Mouse (Mus musculus): Measurements from ENCODE around the gene Dynll2. TPM values are rescaled to one million over a fixed set of nuclear protein-coding genes. Genes with fewer than 3 reads are reported as not detected.
A peak's percentile ranks its signal among the peaks of the same experiment; 100 is the strongest.
"Not testable (repeated sequence)": the region's sequence is repeated elsewhere in the genome, so short reads cannot be mapped to it uniquely, and the experiment has no call there.

Dynll2 gene
- polyA plus RNA-seq, 1 experiment from 2014 or later: 20.4 TPM

GRCm38 (mm10) chr11:87978905-87979304 is 8.4 kb downstream of the Dynll2 start:
- ATAC-seq (replicated peaks; ENCODE audit: low FRiP score, low TSS enrichment, low read depth) (no peak), DNase-seq (ENCODE audit: low spot score) (no peak)
- Histone ChIP-seq H3K9me3 (ENCODE audit: control insufficient read depth, low read length) (no peaks in the 10 kb centered on the region), H3K36me3 (ENCODE audit: control insufficient read depth, insufficient read depth, low read length) (peaks cover 66% of the 10 kb centered on the region), H3K4me1 (replicated peaks; ENCODE audit: control insufficient read depth, insufficient read depth, low read length) (no peaks in the 10 kb centered on the region), H3K27ac (ENCODE audit: low read depth) (no peak overlapping the region), H3K4me3 (ENCODE audit: low read depth, low read length) (no peak overlapping the region), H3K27me3 (replicated peaks; ENCODE audit: control insufficient read depth, insufficient read depth, low read length) (no peaks in the 10 kb centered on the region), H3K9ac (ENCODE audit: low read length) (no peak overlapping the region), H3K4me2 (ENCODE audit: low read length) (no peak overlapping the region)
- 82% methylated on average over 4 of the region's 4 CpGs for WGBS

GRCm38 (mm10) chr11:87977021-87977420 is 10.3 kb downstream of the Dynll2 start:
- WGBS: 86% methylated on average over 8 of the region's 8 CpGs
- H3K4me3 ChIP-seq (ENCODE audit: low read depth, low read length); DNase-seq (ENCODE audit: low spot score); ATAC-seq (replicated peaks; ENCODE audit: low FRiP score, low TSS enrichment, low read depth); H3K9me3 ChIP-seq (ENCODE audit: control insufficient read depth, low read length); H3K27me3 ChIP-seq (replicated peaks; ENCODE audit: control insufficient read depth, insufficient read depth, low read length); H3K4me2 ChIP-seq (ENCODE audit: low read length); H3K9ac ChIP-seq (ENCODE audit: low read length); H3K4me1 ChIP-seq (replicated peaks; ENCODE audit: control insufficient read depth, insufficient read depth, low read length); H3K27ac ChIP-seq (ENCODE audit: low read depth): not testable (repeated sequence)
- H3K36me3 ChIP-seq (ENCODE audit: control insufficient read depth, insufficient read depth, low read length): peaks cover 47% of the 10 kb centered on the region

- ATAC-seq (replicated peaks; ENCODE audit: low FRiP score, low TSS enrichment, low read depth) (no peak), DNase-seq (ENCODE audit: low spot score) (peak; percentile 81)
- WGBS: 19% methylated on average over 11 of the region's 11 CpGs
- no peaks in the 10 kb centered on the region for H3K4me1 ChIP-seq (replicated peaks; ENCODE audit: control insufficient read depth, insufficient read depth, low read length)
- H3K4me2 ChIP-seq (ENCODE audit: low read length): no peak overlapping the region
- H3K27me3 ChIP-seq (replicated peaks; ENCODE audit: control insufficient read depth, insufficient read depth, low read length): no peaks in the 10 kb centered on the region
- H3K9me3 ChIP-seq (ENCODE audit: control insufficient read depth, low read length): no peaks in the 10 kb centered on the region
- no peak overlapping the region for H3K9ac ChIP-seq (ENCODE audit: low read length)
- peaks cover 25% of the 10 kb centered on the region for H3K36me3 ChIP-seq (ENCODE audit: control insufficient read depth, insufficient read depth, low read length)
- H3K27ac ChIP-seq (ENCODE audit: low read depth): no peak overlapping the region
- no peak overlapping the region for H3K4me3 ChIP-seq (ENCODE audit: low read depth, low read length)
These were observed 12.7 kb downstream of the Dynll2 start for GRCm38 (mm10) chr11:87974477-87975181.

GRCm38 (mm10) chr11:87973559-87974305 is 13.6 kb downstream of the Dynll2 start:
- Histone ChIP-seq H3K36me3 (ENCODE audit: control insufficient read depth, insufficient read depth, low read length) (peaks cover 16% of the 10 kb centered on the region), H3K4me2 (ENCODE audit: low read length) (no peak overlapping the region)
- WGBS: 49% methylated on average over 10 of the region's 10 CpGs

GRCm38 (mm10) chr11:87972829-87973228 is 14.5 kb downstream of the Dynll2 start:
- no peak overlapping the region for H3K4me3 ChIP-seq (ENCODE audit: low read depth, low read length)
- peaks cover 7% of the 10 kb centered on the region for H3K36me3 ChIP-seq (ENCODE audit: control insufficient read depth, insufficient read depth, low read length)
- no peaks in the 10 kb centered on the region for H3K9me3 ChIP-seq (ENCODE audit: control insufficient read depth, low read length)
- H3K4me1 ChIP-seq (replicated peaks; ENCODE audit: control insufficient read depth, insufficient read depth, low read length): no peaks in the 10 kb centered on the region
- no peak for DNase-seq (ENCODE audit: low spot score)
- no peak for ATAC-seq (replicated peaks; ENCODE audit: low FRiP score, low TSS enrichment, low read depth)
- no peak overlapping the region for H3K27ac ChIP-seq (ENCODE audit: low read depth)
- H3K27me3 ChIP-seq (replicated peaks; ENCODE audit: control insufficient read depth, insufficient read depth, low read length): no peaks in the 10 kb centered on the region
- 72% methylated on average over 6 of the region's 6 CpGs for WGBS
- no peak overlapping the region for H3K4me2 ChIP-seq (ENCODE audit: low read length)
- no peak overlapping the region for H3K9ac ChIP-seq (ENCODE audit: low read length)

More at GRCm38 (mm10) chr11:87973559-87974305, 13.6 kb downstream of the Dynll2 start:
- ATAC-seq (replicated peaks; ENCODE audit: low FRiP score, low TSS enrichment, low read depth) (no peak), DNase-seq (ENCODE audit: low spot score) (no peak)
- no peak overlapping the region for H3K4me3 ChIP-seq (ENCODE audit: low read depth, low read length)
- no peaks in the 10 kb centered on the region for H3K27me3 ChIP-seq (replicated peaks; ENCODE audit: control insufficient read depth, insufficient read depth, low read length)
- no peak overlapping the region for H3K9ac ChIP-seq (ENCODE audit: low read length)
- H3K27ac ChIP-seq (ENCODE audit: low read depth): no peak overlapping the region
- no peaks in the 10 kb centered on the region for H3K9me3 ChIP-seq (ENCODE audit: control insufficient read depth, low read length)
- no peaks in the 10 kb centered on the region for H3K4me1 ChIP-seq (replicated peaks; ENCODE audit: control insufficient read depth, insufficient read depth, low read length)

GRCm38 (mm10) chr11:87968356-87969122 is 18.8 kb downstream of the Dynll2 start:
- DNase-seq (ENCODE audit: low spot score) (no peak), ATAC-seq (replicated peaks; ENCODE audit: low FRiP score, low TSS enrichment, low read depth) (no peak)
- no peaks in the 10 kb centered on the region for H3K27me3 ChIP-seq (replicated peaks; ENCODE audit: control insufficient read depth, insufficient read depth, low read length)
- no peak overlapping the region for H3K27ac ChIP-seq (ENCODE audit: low read depth)
- H3K4me1 ChIP-seq (replicated peaks; ENCODE audit: control insufficient read depth, insufficient read depth, low read length): no peaks in the 10 kb centered on the region
- H3K9me3 ChIP-seq (ENCODE audit: control insufficient read depth, low read length): no peaks in the 10 kb centered on the region
- H3K9ac ChIP-seq (ENCODE audit: low read length): no peak overlapping the region
- 16% methylated on average over 19 of the region's 20 CpGs for WGBS
- no peak overlapping the region for H3K4me3 ChIP-seq (ENCODE audit: low read depth, low read length)
- peak overlapping the region; percentile 48; the same call in 1 of the 2 replicates for H3K4me2 ChIP-seq (ENCODE audit: low read length)
- H3K36me3 ChIP-seq (ENCODE audit: control insufficient read depth, insufficient read depth, low read length): no peaks in the 10 kb centered on the region

- Histone ChIP-seq H3K27me3 (replicated peaks; ENCODE audit: control insufficient read depth, insufficient read depth, low read length) (no peaks in the 10 kb centered on the region), H3K4me3 (ENCODE audit: low read depth, low read length) (0 out of 2 replicates have a peak overlapping the region, but pooled peaks have one; percentile 1), H3K4me2 (ENCODE audit: low read length) (peak overlapping the region; percentile 48), H3K27ac (ENCODE audit: low read depth) (no peak overlapping the region), H3K9ac (ENCODE audit: low read length) (no peak overlapping the region), H3K9me3 (ENCODE audit: control insufficient read depth, low read length) (no peaks in the 10 kb centered on the region), H3K36me3 (ENCODE audit: control insufficient read depth, insufficient read depth, low read length) (no peaks in the 10 kb centered on the region), H3K4me1 (replicated peaks; ENCODE audit: control insufficient read depth, insufficient read depth, low read length) (no peaks in the 10 kb centered on the region)
- WGBS: 2% methylated on average over 17 of the region's 17 CpGs
- DNase-seq (ENCODE audit: low spot score) (peak; percentile 97), ATAC-seq (replicated peaks; ENCODE audit: low FRiP score, low TSS enrichment, low read depth) (no peak; the same call in 1 of the 2 replicates)
These were observed 19.5 kb downstream of the Dynll2 start for GRCm38 (mm10) chr11:87967692-87968289.

GRCm38 (mm10) chr11:87966214-87966613 is 21.1 kb downstream of the Dynll2 start:
- H3K36me3 ChIP-seq (ENCODE audit: control insufficient read depth, insufficient read depth, low read length): no peaks in the 10 kb centered on the region
- 28% methylated on average over 10 of the region's 10 CpGs for WGBS

More at GRCm38 (mm10) chr11:87966214-87966613, 21.1 kb downstream of the Dynll2 start:
- H3K4me2 ChIP-seq (ENCODE audit: low read length): no peak overlapping the region
- no peaks in the 10 kb centered on the region for H3K9me3 ChIP-seq (ENCODE audit: control insufficient read depth, low read length)
- ATAC-seq (replicated peaks; ENCODE audit: low FRiP score, low TSS enrichment, low read depth) (peak; percentile 60), DNase-seq (ENCODE audit: low spot score) (no peak)
- H3K4me1 ChIP-seq (replicated peaks; ENCODE audit: control insufficient read depth, insufficient read depth, low read length): no peaks in the 10 kb centered on the region
- no peak overlapping the region for H3K27ac ChIP-seq (ENCODE audit: low read depth)
- H3K9ac ChIP-seq (ENCODE audit: low read length): no peak overlapping the region
- no peaks in the 10 kb centered on the region for H3K27me3 ChIP-seq (replicated peaks; ENCODE audit: control insufficient read depth, insufficient read depth, low read length)
- H3K4me3 ChIP-seq (ENCODE audit: low read depth, low read length): no peak overlapping the region
